Mouse (Mus musculus) gastrocnemius, postnatal 36 days (tissue): Measurements from ENCODE around the gene Gns. TPM values are rescaled to one million over a fixed set of nuclear protein-coding genes. Genes with fewer than 3 reads are reported as not detected.

Experiments used
- DNase-seq, 2 experiments: peaks; one replicate each; pipeline ENCODE4 v3.0.0; 2022
- intact Hi-C: fragments of 180-260 bp; cut with DNase I; formaldehyde crosslinking; loops from one replicate; pipeline ENCODE4 v1.15.1; 2025
- total RNA-seq, 2 experiments: library from RNA; stranded (reverse); gene quantifications; 2 replicates each; pipeline ENCODE4 v1.2.3; 2021

Gns gene
- total RNA-seq, 2 experiments from 2014 or later: 24.6 to 27.9 TPM

- intact Hi-C loops: no loop called here
- no peak for DNase-seq
Measured at GRCm38 (mm10) chr10:121394789-121395325, 30.0 kb downstream of the Gns start.

GRCm38 (mm10) chr10:121395542-121396176, 30.8 kb downstream of the Gns start:
- no peak for DNase-seq
- intact Hi-C loops: no loop called here

GRCm38 (mm10) chr10:121398599-121398998, 33.7 kb downstream of the Gns start:
- intact Hi-C loops: no loop called here
- no peak for DNase-seq

GRCm38 (mm10) chr10:121401005-121401404, 36.1 kb downstream of the Gns start:
- intact Hi-C loops: no loop called here
- no peak for DNase-seq

GRCm38 (mm10) chr10:121403104-121403503, 38.2 kb downstream of the Gns start:
- DNase-seq: no peak
- intact Hi-C loops: no loop called here

GRCm38 (mm10) chr10:121403946-121404345, 39.1 kb downstream of the Gns start:
- DNase-seq: no peak
- intact Hi-C loops: no loop called here

GRCm38 (mm10) chr10:121409717-121410116, 44.8 kb downstream of the Gns start:
- intact Hi-C loops: loop anchor here (1.0 to 5.0 kb wide), 2 partner anchors 68 to 107 kb away; partner anchors contain the start of gene Rassf3
- DNase-seq: no peak

- intact Hi-C loops: loop anchor here (5.0 kb wide), 1 partner anchor 65 kb away; the partner anchor contains the start of gene Rassf3
- no peak for DNase-seq
Measured at GRCm38 (mm10) chr10:121411721-121412455, 47.0 kb downstream of the Gns start.

GRCm38 (mm10) chr10:121412824-121413223, 47.9 kb downstream of the Gns start:
- intact Hi-C loops: loop anchor here (5.0 kb wide), 1 partner anchor 64 kb away; the partner anchor contains the start of gene Rassf3
- DNase-seq: no peak

- intact Hi-C loops: loop anchor here (5.0 kb wide), 1 partner anchor 63 kb away; the partner anchor contains the start of gene Rassf3
- DNase-seq: no peak
Measured at GRCm38 (mm10) chr10:121414127-121414526, 49.2 kb downstream of the Gns start.

GRCm38 (mm10) chr10:121418835-121419234, 53.9 kb downstream of the Gns start:
- no peak for DNase-seq
- intact Hi-C loops: no loop called here

GRCm38 (mm10) chr10:121419640-121420470, 55.0 kb downstream of the Gns start:
- intact Hi-C loops: no loop called here
- no peak for DNase-seq

- DNase-seq: no peak
- intact Hi-C loops: no loop called here
Measured at GRCm38 (mm10) chr10:121421023-121421422, 56.1 kb downstream of the Gns start.

- intact Hi-C loops: no loop called here
- no peak for DNase-seq
Measured at GRCm38 (mm10) chr10:121421657-121422290, 56.9 kb downstream of the Gns start.

GRCm38 (mm10) chr10:121422294-121422693, 57.4 kb downstream of the Gns start:
- intact Hi-C loops: no loop called here
- no peak for DNase-seq

- intact Hi-C loops: no loop called here
- DNase-seq: no peak
Measured at GRCm38 (mm10) chr10:121423541-121424349, 58.9 kb downstream of the Gns start.

GRCm38 (mm10) chr10:121424455-121424854, 59.6 kb downstream of the Gns start:
- DNase-seq: no peak
- intact Hi-C loops: no loop called here

- no peak for DNase-seq
- intact Hi-C loops: loop anchor here (5.0 kb wide), 1 partner anchor 47 kb away; no protein-coding TSS in a partner anchor
Measured at GRCm38 (mm10) chr10:121425079-121425478, 60.2 kb downstream of the Gns start.

GRCm38 (mm10) chr10:121425506-121426025, 60.7 kb downstream of the Gns start:
- DNase-seq: no peak
- intact Hi-C loops: loop anchor here (5.0 kb wide), 1 partner anchor 47 kb away; no protein-coding TSS in a partner anchor
